14 mouse cellular contexts compared by ENCODE assay signal in genomic region chr6:114408278-114408677, GRCm38 (mm10). TPM values are rescaled to one million over a fixed set of nuclear protein-coding genes. Genes with fewer than 3 reads are reported as not detected.
DNase-seq lines count a peak whose midpoint lies in the region; ATAC-seq and TF ChIP-seq lines count a peak whose summit lies in the region.
"Had no signal": no experiment of that assay in that cellular context is flagged by ENCODE, and none has a peak within 500 bp of the region (broad histone marks: within the 10 kb centered on the region; RNA-seq: fewer than 3 reads in every experiment).

No protein-coding gene starts in this region.

- no peak overlapping the region for H3K4me2 ChIP-seq in heart, embryonic 11.5 days
- no peak overlapping the region for H3K4me2 ChIP-seq in midbrain, embryonic 15.5 days
- H3K4me2 ChIP-seq: embryonic facial prominence, embryonic 15.5 days had no signal

- peaks cover 8% of the 10 kb centered on the region; the same call in 1 of the 2 replicates for H3K4me1 ChIP-seq in heart, embryonic 11.5 days (ENCODE audit: control insufficient read depth, insufficient read depth, low read length)
- H3K4me1 ChIP-seq in midbrain, embryonic 15.5 days, result peaks cover 4% of the 10 kb centered on the region; the same call in 1 of the 2 replicates

- DNase-seq in heart, adult 11 months, result peak; percentile 93
- no peak for DNase-seq in left cerebral cortex, adult 2 months (ENCODE audit: extremely low spot score in 1 of 2, low spot score in 2 of 2)
- DNase-seq in left cerebral cortex, postnatal 25 days (ENCODE audit: low spot score in 2 of 2), result no peak
- peak; percentile 42 for DNase-seq in ZHBTc4 (ENCODE audit: low read depth, low spot score)
- DNase-seq in frontal cortex, postnatal 25 days (ENCODE audit: low spot score in 2 of 2), result no peak
- no peak for DNase-seq in spleen, postnatal 36 days (ENCODE audit: low spot score in 2 of 2)
- DNase-seq: kidney, adult 2 months; lung, postnatal 14 days had no signal

- H3K36me3 ChIP-seq in heart, embryonic 11.5 days (ENCODE audit: control insufficient read depth, insufficient read depth, low read length), result no peaks in the 10 kb centered on the region
- H3K36me3 ChIP-seq in midbrain, embryonic 15.5 days (replicated peaks), result no peaks in the 10 kb centered on the region
- H3K36me3 ChIP-seq: embryonic facial prominence, embryonic 15.5 days had no signal

- no peak overlapping the region for H3K27ac ChIP-seq in heart, embryonic 11.5 days (ENCODE audit: low read depth, low read length)
- peak overlapping the region; percentile 71 for H3K27ac ChIP-seq in left cerebral cortex, adult 2 months
- H3K27ac ChIP-seq in midbrain, embryonic 15.5 days, result no peak overlapping the region
- H3K27ac ChIP-seq: embryonic facial prominence, embryonic 15.5 days had no signal

- no peak overlapping the region for H3K9ac ChIP-seq in heart, embryonic 11.5 days (ENCODE audit: low read depth, low read length)
- H3K9ac ChIP-seq in midbrain, embryonic 15.5 days, result no peak overlapping the region
- H3K9ac ChIP-seq: embryonic facial prominence, embryonic 15.5 days had no signal

- ATAC-seq in heart, embryonic 11.5 days (replicated peaks; ENCODE audit: insufficient number of reproducible peaks, low FRiP score, low TSS enrichment), result no peak
- peak; percentile 48; the same call in 1 of the 2 replicates for ATAC-seq in midbrain, embryonic 15.5 days (replicated peaks)
- ATAC-seq: CD4-positive, CD25-positive, alpha-beta regulatory T cell, adult 4 months; forebrain, embryonic 16.5 days; Patski had no signal

- peak; percentile 22 for TF ChIP-seq CTCF in left cerebral cortex, adult 2 months (IDR thresholded peaks at IDR 0.05)

- H3K27me3 ChIP-seq in heart, embryonic 11.5 days (ENCODE audit: control insufficient read depth, insufficient read depth, low read length), result peaks cover 10% of the 10 kb centered on the region; the same call in 1 of the 2 replicates
- no peaks in the 10 kb centered on the region for H3K27me3 ChIP-seq in midbrain, embryonic 15.5 days (replicated peaks)
- H3K27me3 ChIP-seq: Patski had no signal

- no peaks in the 10 kb centered on the region for H3K9me3 ChIP-seq in heart, embryonic 11.5 days (replicated peaks; ENCODE audit: control insufficient read depth, low read length)
- H3K9me3 ChIP-seq in midbrain, embryonic 15.5 days, result no peaks in the 10 kb centered on the region
- H3K9me3 ChIP-seq: embryonic facial prominence, embryonic 15.5 days had no signal

- no peak overlapping the region for H3K4me3 ChIP-seq in heart, embryonic 11.5 days (ENCODE audit: low read depth, low read length)
- no peak overlapping the region for H3K4me3 ChIP-seq in left cerebral cortex, adult 2 months
- H3K4me3 ChIP-seq in midbrain, embryonic 15.5 days, result no peak overlapping the region
- H3K4me3 ChIP-seq: embryonic facial prominence, embryonic 15.5 days had no signal

- WGBS in heart, embryonic 11.5 days (ENCODE audit: insufficient replicate concordance), result 39% methylated on average over 17 of the region's 17 CpGs
- 44% methylated on average over 17 of the region's 17 CpGs for WGBS in midbrain, embryonic 15.5 days

- intact Hi-C loops in left cerebral cortex, adult 2 months (cut with DNase I), result no loop called here
- intact Hi-C loops in left cerebral cortex, postnatal 25 days (cut with DNase I), result no loop called here

RNA-seq across cellular contexts. Expression of gene Hrh1, which starts 10.5 kb away (rescaled TPM):
- not detected in 2 replicates for polyA plus RNA-seq in heart, embryonic 11.5 days (2014; fragmentation: Nextera tagmentation; extraction: Ambion mirVana)
- total RNA-seq in left cerebral cortex, adult 2 months (2021), result 10 to 100 TPM; 24.2 to 25.6 TPM
- total RNA-seq in left cerebral cortex, postnatal 25 days (2021), result 10 to 100 TPM; 21.4 to 27.1 TPM
- polyA plus RNA-seq in midbrain, embryonic 15.5 days (2015; fragmentation: Nextera tagmentation; extraction: Ambion mirVana), result 0.89 and 0.93 TPM in 2 replicates
- polyA plus RNA-seq: CD4-positive, CD25-positive, alpha-beta regulatory T cell, adult 4 months; Patski had no signal

Comparison
In these comparisons a context has a peak if more than half of its experiments do, and no peak if none do; other contexts are left out.
1. DNase-seq: peak in heart, adult 11 months (single experiment) and ZHBTc4 (single experiment); none in left cerebral cortex, adult 2 months (0 of 2), left cerebral cortex, postnatal 25 days (0 of 2), frontal cortex, postnatal 25 days (0 of 2) and spleen, postnatal 36 days (0 of 2).